Mouse (Mus musculus) stomach, postnatal 0 days (tissue): Measurements from ENCODE around the gene Pigq. TPM values are rescaled to one million over a fixed set of nuclear protein-coding genes. Genes with fewer than 3 reads are reported as not detected.

Experiments
- ATAC-seq: fragments of 200-750 bp; cut with Nextera tagmentation; 2 replicates; pipeline ENCODE4 v1.8.0; 2017; ENCODE audit not compliant: low FRiP score, low TSS enrichment
- DNase-seq: peaks from one replicate; pipeline ENCODE4 v3.0.0-alpha.2; 2016; ENCODE audit warnings: low spot score
- H3K27ac ChIP-seq: fragments of 300-500 bp; sonication (generic); replicated peaks from 2 replicates; pipeline ENCODE4 v1.5.1; 2014; ENCODE audit warnings: mild to moderate bottlenecking, control low read depth
- H3K27me3 ChIP-seq: fragments of 300-500 bp; sonication (generic); 2 replicates; pipeline ENCODE4 v1.6.1; 2014; ENCODE audit warnings: low read length; ENCODE audit not compliant: control insufficient read depth, insufficient read depth
- H3K36me3 ChIP-seq: fragments of 300-500 bp; sonication (generic); 2 replicates; pipeline ENCODE4 v1.6.1; 2014; ENCODE audit warnings: low read length, mixed read lengths; ENCODE audit not compliant: control insufficient read depth, insufficient read depth
- H3K4me1 ChIP-seq: fragments of 300-500 bp; sonication (generic); replicated peaks from 2 replicates; pipeline ENCODE4 v1.6.1; 2014; ENCODE audit warnings: antibody characterized with exemption; ENCODE audit not compliant: control insufficient read depth, insufficient read depth
- H3K4me2 ChIP-seq: fragments of 300-500 bp; sonication (generic); replicated peaks from 2 replicates; pipeline ENCODE4 v1.6.1; 2014; ENCODE audit warnings: low read depth, mild to moderate bottlenecking, control low read depth, moderate library complexity
- H3K4me3 ChIP-seq: fragments of 300-500 bp; sonication (generic); 2 replicates; pipeline ENCODE4 v1.5.1; 2014; ENCODE audit warnings: low read depth, low read length, control low read depth
- H3K9ac ChIP-seq: fragments of 300-500 bp; sonication (generic); 2 replicates; pipeline ENCODE4 v1.6.1; 2014; ENCODE audit warnings: mild to moderate bottlenecking, low read length, control low read depth, mixed read lengths
- H3K9me3 ChIP-seq: fragments of 300-500 bp; sonication (generic); 2 replicates; pipeline ENCODE4 v1.6.1; 2016; ENCODE audit warnings: low read length; ENCODE audit not compliant: control insufficient read depth
- CTCF ChIP-seq: IDR thresholded peaks from 2 replicates; pipeline ENCODE4 v1.5.1; 2016; ENCODE audit warnings: antibody characterized with exemption, low read depth, mild to moderate bottlenecking, moderate library complexity
- EP300 ChIP-seq: optimal IDR thresholded peaks from 2 replicates; pipeline ENCODE3; 2016; ENCODE audit warnings: antibody characterized with exemption
- WGBS: fragments of 180-500 bp; shearing (Covaris S2); extraction: QIAGEN DNeasy Blood & Tissue Kit; methylation state at CpG from one replicate; pipeline ENCODE4 v1.1.7; 2014; 5-methylcytosine and 5-hydroxymethylcytosine counted together
- polyA plus RNA-seq: library from polyadenylated mRNA; unstranded; fragments of >200 nt; fragmentation: Nextera tagmentation; extraction: Ambion mirVana; gene quantifications from 2 replicates; pipeline ENCODE4 v1.2.1, GENCODE M21; 2015

Pigq gene
- polyA plus RNA-seq, 1 experiment from 2014 or later, result 25.4 TPM

DNA sequence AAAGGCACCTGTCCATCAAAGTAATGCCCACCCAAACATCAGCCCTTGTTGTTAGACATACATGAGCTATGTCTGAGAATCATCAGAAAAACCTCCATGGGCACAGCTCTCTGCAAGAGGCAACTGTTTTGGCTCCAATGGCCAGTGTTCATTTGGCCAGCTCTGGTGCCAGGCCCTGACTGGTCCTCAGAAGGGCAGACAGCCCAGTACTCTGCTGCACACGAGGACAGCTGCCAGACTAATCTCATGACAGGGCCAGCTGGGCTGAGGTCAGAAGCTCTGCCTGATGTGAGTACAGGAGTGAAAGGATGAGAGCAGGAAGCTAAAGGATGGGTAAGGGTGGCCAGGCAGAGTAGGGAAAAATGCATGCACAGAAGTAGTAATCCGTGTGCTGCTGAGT is 19.4 kb downstream of the Pigq start:
- TF ChIP-seq EP300 (no peak), CTCF (no peak)
- Histone ChIP-seq H3K4me1 (no peaks in the 10 kb centered on the region), H3K27ac (no peak overlapping the region), H3K36me3 (peaks cover 16% of the 10 kb centered on the region; the same call in 1 of the 2 replicates), H3K4me3 (no peak overlapping the region), H3K4me2 (no peak overlapping the region), H3K9ac (no peak overlapping the region), H3K27me3 (no peaks in the 10 kb centered on the region), H3K9me3 (no peaks in the 10 kb centered on the region)
- no peak for DNase-seq
- 63% methylated on average over 2 of the region's 2 CpGs for WGBS
- no peak for ATAC-seq

DNA sequence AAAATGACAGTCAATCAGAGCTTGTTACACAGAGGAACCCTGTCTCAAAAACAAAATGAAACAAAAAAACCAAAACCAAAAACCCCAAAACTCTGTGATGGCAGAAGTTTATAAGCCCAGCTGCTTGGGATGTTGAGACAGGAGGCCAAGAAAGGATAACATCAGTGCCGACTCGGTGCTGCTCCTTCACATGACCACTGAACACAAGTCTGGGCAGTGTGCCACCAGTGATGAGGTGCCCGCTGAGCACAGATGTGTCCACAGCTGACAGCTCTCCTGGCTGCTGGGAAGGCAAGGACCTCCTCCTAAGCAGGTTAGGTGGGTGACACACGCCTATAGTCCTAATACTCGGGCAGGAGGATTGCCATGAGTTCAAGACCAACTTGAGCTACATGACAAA is 22.6 kb downstream of the Pigq start:
- WGBS, result 71% methylated on average over 5 of the region's 5 CpGs
- peaks cover 12% of the 10 kb centered on the region; the same call in 1 of the 2 replicates for H3K36me3 ChIP-seq
- TF ChIP-seq CTCF (no peak), EP300 (no peak)
- H3K4me1 ChIP-seq, result no peaks in the 10 kb centered on the region; the same call in none of the 2 replicates
- no peak for DNase-seq
- H3K9ac ChIP-seq, result no peak overlapping the region
- H3K4me2 ChIP-seq, result no peak overlapping the region
- no peaks in the 10 kb centered on the region for H3K9me3 ChIP-seq
- no peaks in the 10 kb centered on the region for H3K27me3 ChIP-seq
- no peak overlapping the region for H3K27ac ChIP-seq
- no peak overlapping the region for H3K4me3 ChIP-seq
- ATAC-seq, result no peak

DNA sequence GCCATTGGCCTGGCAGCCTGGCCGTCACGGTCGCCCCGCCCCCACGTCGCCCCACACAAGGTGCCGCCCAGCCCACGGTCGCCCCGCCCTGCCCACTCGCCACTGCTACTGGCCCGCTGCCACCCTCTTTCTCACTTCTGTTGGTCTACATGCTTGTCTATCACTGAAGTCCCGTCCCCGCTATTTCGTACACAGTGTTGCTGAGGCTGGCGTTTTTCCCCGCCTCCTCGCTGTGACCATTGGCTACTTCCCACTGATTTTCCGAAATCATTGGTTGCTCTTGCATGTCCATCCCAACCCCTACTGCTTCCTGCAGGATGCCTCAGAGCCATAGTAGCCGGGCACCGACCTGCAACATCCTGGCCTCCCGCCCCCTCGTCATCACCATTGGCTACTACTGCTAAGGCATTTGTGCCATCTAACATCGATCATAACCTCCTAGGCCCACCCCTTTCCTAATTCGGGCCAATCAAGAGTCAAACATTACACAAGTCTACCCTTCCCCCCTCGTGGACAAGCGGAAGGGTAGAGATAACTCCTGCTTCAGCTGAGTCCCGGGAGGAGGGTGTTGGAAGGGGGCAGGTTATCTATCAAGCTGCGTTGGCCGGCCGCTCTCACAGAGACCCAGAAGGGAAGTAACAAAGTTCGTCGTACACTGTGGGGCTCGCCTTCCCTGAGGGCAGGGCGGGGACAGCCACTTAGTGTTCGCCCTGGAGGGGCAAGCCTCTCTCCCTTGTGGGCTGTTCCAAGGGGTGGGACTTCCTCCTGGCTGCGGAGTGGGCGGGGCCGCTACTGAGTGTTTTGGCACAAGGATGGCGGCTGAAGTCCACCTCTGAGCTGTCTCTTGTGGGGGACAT is 24.7 kb downstream of the Pigq start:
- peak overlapping the region; percentile 94 for H3K9ac ChIP-seq
- 0% methylated on average over 37 of the region's 40 CpGs for WGBS
- no peaks in the 10 kb centered on the region; the same call in 1 of the 2 replicates for H3K36me3 ChIP-seq
- no peaks in the 10 kb centered on the region; the same call in none of the 2 replicates for H3K4me1 ChIP-seq
- H3K9me3 ChIP-seq, result no peaks in the 10 kb centered on the region
- peak overlapping the region; percentile 95 for H3K27ac ChIP-seq
- no peaks in the 10 kb centered on the region for H3K27me3 ChIP-seq
- ATAC-seq, result peak; percentile 97
- TF ChIP-seq EP300 (no peak), CTCF (no peak)
- DNase-seq, result peak; percentile 100
- peak overlapping the region; percentile 92 for H3K4me3 ChIP-seq
- H3K4me2 ChIP-seq, result peak overlapping the region; percentile 65

DNA sequence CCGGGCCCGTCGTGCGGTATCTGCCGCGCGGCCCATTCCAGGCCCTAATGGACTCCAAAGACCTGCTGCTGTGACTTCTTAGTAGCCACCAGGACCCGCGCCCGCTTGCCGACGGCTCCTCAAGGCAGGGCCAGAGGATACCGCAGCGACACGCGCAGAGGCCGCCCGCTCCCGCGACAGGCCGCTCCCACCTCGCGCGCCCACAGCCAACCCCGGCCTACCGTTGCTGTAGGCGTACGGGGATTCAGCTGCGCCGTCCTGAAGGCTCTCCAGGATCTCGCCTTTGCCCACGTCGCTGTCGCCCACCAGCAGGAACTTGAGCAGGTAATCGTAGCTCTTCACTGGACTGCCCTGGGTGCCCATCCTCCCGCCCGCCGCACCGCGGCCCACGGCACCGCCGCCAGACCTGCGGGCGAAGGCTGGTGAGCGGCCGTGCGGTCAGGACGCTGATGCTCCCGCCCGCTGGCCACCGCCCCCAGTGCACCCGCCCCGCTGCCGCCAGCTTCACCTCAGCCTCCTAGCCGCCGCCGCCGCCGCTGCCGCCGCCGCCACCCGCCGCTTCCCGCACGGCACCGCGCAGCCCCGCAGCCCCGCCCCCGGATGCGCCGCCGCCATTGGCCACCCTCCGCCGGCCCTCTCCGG is 25.5 kb downstream of the Pigq start, which contains the start of gene Rab40c:
TSS of gene Rab40c (minus strand) at position 584 of the 642 bp plus-strand sequence.
- under 1% methylated on average over 49 of the region's 78 CpGs for WGBS
- Histone ChIP-seq H3K27ac (peak within 1 kb of the TSS; percentile 95), H3K4me1 (no peaks in the 10 kb centered on the region; the same call in none of the 2 replicates), H3K36me3 (no peaks in the 10 kb centered on the region), H3K4me2 (peak within 1 kb of the TSS; percentile 96), H3K9me3 (no peaks in the 10 kb centered on the region), H3K27me3 (no peaks in the 10 kb centered on the region), H3K9ac (peak within 1 kb of the TSS; percentile 94), H3K4me3 (peak within 1 kb of the TSS; percentile 92)
- ATAC-seq (no peak), DNase-seq (peak; percentile 66)
- no peak for TF ChIP-seq EP300
- TF ChIP-seq CTCF, result no peak

DNA sequence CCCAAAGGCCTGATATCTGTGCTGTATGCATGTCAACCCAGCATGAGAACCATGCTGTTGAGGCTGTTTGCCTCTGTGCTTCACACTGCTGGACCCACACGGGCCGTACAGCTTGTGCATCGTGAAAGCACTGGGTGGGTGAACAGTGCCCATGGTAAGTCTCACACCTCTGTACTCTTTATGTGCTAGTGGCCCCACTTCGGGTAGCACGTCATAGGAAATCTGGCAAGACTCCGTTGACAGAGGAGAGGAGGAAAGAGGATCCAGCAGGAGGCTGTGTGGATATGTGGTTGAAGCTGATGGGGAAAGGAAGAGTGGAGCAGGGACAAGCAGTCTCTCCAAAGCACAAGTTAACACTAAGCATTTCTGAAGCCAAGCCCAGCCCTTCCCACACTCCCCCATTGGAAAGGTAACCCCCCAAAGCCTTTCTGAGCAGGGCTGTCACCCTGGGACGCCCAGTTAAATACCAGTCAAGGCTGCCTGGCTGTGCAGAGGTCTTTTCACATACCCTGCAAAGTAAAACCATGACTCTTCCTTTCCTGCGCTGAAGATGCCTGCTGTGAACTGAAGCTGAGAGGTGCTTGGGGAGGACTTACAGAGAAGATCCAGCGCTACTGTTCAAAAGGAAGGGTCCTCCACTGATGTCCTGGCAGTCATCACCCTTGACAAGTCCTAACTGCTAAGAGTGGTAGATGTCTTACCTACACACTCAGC is 26.5 kb downstream of the Pigq start:
- Histone ChIP-seq H3K4me2 (peak overlapping the region; percentile 96), H3K36me3 (no peaks in the 10 kb centered on the region), H3K4me3 (peak overlapping the region; percentile 92), H3K27me3 (no peaks in the 10 kb centered on the region), H3K4me1 (no peaks in the 10 kb centered on the region; the same call in none of the 2 replicates), H3K9me3 (no peaks in the 10 kb centered on the region), H3K27ac (peak overlapping the region; percentile 93), H3K9ac (peak overlapping the region; percentile 94)
- no peak for TF ChIP-seq EP300
- TF ChIP-seq CTCF, result no peak
- DNase-seq, result no peak
- 75% methylated on average over 9 of the region's 9 CpGs for WGBS
- ATAC-seq, result no peak
